Mouse (Mus musculus) layer of hippocampus, adult 11-12 months (tissue): Measurements from ENCODE around the gene Gng12.

ENCODE experiments used
- DNase-seq: peaks from one replicate; pipeline ENCODE4 v3.0.0; 2022; ENCODE audit warnings: low spot score

Gng12 gene

GRCm38 (mm10) chr6:66992232-66992631 is 96.0 kb downstream of the Gng12 start:
- DNase-seq: no peak

GRCm38 (mm10) chr6:66992786-66993185 is 96.6 kb downstream of the Gng12 start:
- no peak for DNase-seq

GRCm38 (mm10) chr6:66994981-66995380 is 98.8 kb downstream of the Gng12 start:
- DNase-seq: no peak

- no peak for DNase-seq
These were observed 99.6 kb downstream of the Gng12 start for GRCm38 (mm10) chr6:66995825-66996224.

GRCm38 (mm10) chr6:66996257-66996656 is 100.1 kb downstream of the Gng12 start:
- DNase-seq: no peak

GRCm38 (mm10) chr6:66998645-66999044 is 102.4 kb downstream of the Gng12 start:
- no peak for DNase-seq

- no peak for DNase-seq
These were observed 103.6 kb downstream of the Gng12 start for GRCm38 (mm10) chr6:66999800-67000199.

GRCm38 (mm10) chr6:67009888-67010287 is 113.7 kb downstream of the Gng12 start:
- no peak for DNase-seq

GRCm38 (mm10) chr6:67010370-67011216 is 114.4 kb downstream of the Gng12 start:
- DNase-seq: no peak

- DNase-seq: no peak
These were observed 115.0 kb downstream of the Gng12 start for GRCm38 (mm10) chr6:67011217-67011518.

GRCm38 (mm10) chr6:67013293-67013948 is 117.2 kb downstream of the Gng12 start:
- no peak for DNase-seq

GRCm38 (mm10) chr6:67013949-67014678 is 117.9 kb downstream of the Gng12 start:
- DNase-seq: no peak

- DNase-seq: no peak
These were observed 118.5 kb downstream of the Gng12 start for GRCm38 (mm10) chr6:67014679-67015075.

- no peak for DNase-seq
These were observed 119.7 kb downstream of the Gng12 start for GRCm38 (mm10) chr6:67015739-67016519.

GRCm38 (mm10) chr6:67016520-67017111 is 120.4 kb downstream of the Gng12 start:
- no peak for DNase-seq

GRCm38 (mm10) chr6:67018365-67018764 is 122.2 kb downstream of the Gng12 start:
- no peak for DNase-seq

- DNase-seq: peak; percentile 42
These were observed 122.8 kb downstream of the Gng12 start for GRCm38 (mm10) chr6:67019001-67019400.

- DNase-seq: no peak
These were observed 125.1 kb downstream of the Gng12 start for GRCm38 (mm10) chr6:67021308-67021707.

- DNase-seq: no peak
These were observed 127.5 kb downstream of the Gng12 start for GRCm38 (mm10) chr6:67023729-67024128.

GRCm38 (mm10) chr6:67026661-67027060 is 130.5 kb downstream of the Gng12 start:
- DNase-seq: no peak

- no peak for DNase-seq
These were observed 131.4 kb downstream of the Gng12 start for GRCm38 (mm10) chr6:67027438-67028142.
